Mouse (Mus musculus): ENCODE measurements around the gene Pglyrp4.

- TF ChIP-seq CTCF (IDR thresholded peaks at IDR 0.05; ENCODE audit: borderline replicate concordance, extremely low read depth, insufficient read depth, insufficient read length) (no peak), POLR2A (IDR thresholded peaks at IDR 0.05; ENCODE audit: borderline replicate concordance, extremely low read depth, insufficient read depth, insufficient read length, poor library complexity, severe bottlenecking) (no peak)
Measured at GRCm38 (mm10) chr3:90686835-90687234, 39.9 kb upstream of the Pglyrp4 start.

Measured in brain, embryonic 14.5 days (tissue).